Mouse (Mus musculus) liver, adult 2 months (tissue): ENCODE results near the gene Fut8. TPM values are rescaled to one million over a fixed set of nuclear protein-coding genes. Genes with fewer than 3 reads are reported as not detected.
"Not testable (repeated sequence)": the region's sequence is repeated elsewhere in the genome, so short reads cannot be mapped to it uniquely, and the experiment has no call there.

ENCODE experiments used
- DNase-seq: peaks from one replicate; pipeline ENCODE4 v3.0.0-alpha.2; 2011; ENCODE audit warnings: low read depth, low spot score; ENCODE audit errors: extremely low read depth
- H3K27ac ChIP-seq: fragments of 200-500 bp; replicated peaks from 2 replicates; pipeline ENCODE4 v1.5.1; 2012; ENCODE audit warnings: low read depth, mild to moderate bottlenecking, control low read depth, inconsistent platforms, low read length; ENCODE audit not compliant: insufficient read depth
- H3K27me3 ChIP-seq: fragments of 200-500 bp; 2 replicates; pipeline ENCODE4 v1.6.1; 2012; ENCODE audit warnings: mild to moderate bottlenecking, moderate library complexity, low read length, inconsistent platforms; ENCODE audit not compliant: control insufficient read depth, insufficient read depth
- H3K36me3 ChIP-seq: fragments of 200-500 bp; 2 replicates; pipeline ENCODE4 v1.6.1; 2012; ENCODE audit warnings: low read length, inconsistent platforms; ENCODE audit not compliant: control insufficient read depth, insufficient read depth
- H3K4me1 ChIP-seq: fragments of 200-500 bp; 2 replicates; pipeline ENCODE4 v1.6.1; 2011; ENCODE audit warnings: low read length; ENCODE audit not compliant: control insufficient read depth, insufficient read depth
- H3K4me3 ChIP-seq: fragments of 200-500 bp; 2 replicates; pipeline ENCODE4 v1.5.1; 2011; ENCODE audit warnings: low read depth, mild to moderate bottlenecking, control low read depth, low read length, moderate library complexity; ENCODE audit not compliant: insufficient read depth
- H3K79me2 ChIP-seq: fragments of 200-500 bp; 2 replicates; pipeline ENCODE4 v1.6.1; 2012; ENCODE audit warnings: inconsistent platforms, mild to moderate bottlenecking, low read length, moderate library complexity; ENCODE audit not compliant: control insufficient read depth, insufficient read depth
- H3K9ac ChIP-seq: fragments of 200-500 bp; 2 replicates; pipeline ENCODE4 v1.6.1; 2012; ENCODE audit warnings: low read depth, mild to moderate bottlenecking, control low read depth, inconsistent platforms, low read length
- CTCF ChIP-seq: fragments of 200-500 bp; IDR thresholded peaks from 2 replicates; pipeline ENCODE4 v1.5.1; 2011; ENCODE audit warnings: low read depth, low read length, control low read depth
- POLR2A ChIP-seq: fragments of 200-500 bp; IDR thresholded peaks from 2 replicates; pipeline ENCODE4 v1.6.1; 2011; ENCODE audit warnings: low read length, control low read depth; ENCODE audit not compliant: insufficient read depth; ENCODE audit errors: extremely low read depth
- WGBS: fragments of 180-500 bp; shearing (Covaris S2); methylation state at CpG from one replicate; pipeline ENCODE4 v1.1.7; 2018; 5-methylcytosine and 5-hydroxymethylcytosine counted together
- polyA plus RNA-seq: library from polyadenylated mRNA; depleted of rRNA; stranded (reverse); fragments of >200 nt; gene quantifications from 2 replicates; pipeline ENCODE4 v1.2.3, GENCODE M21; 2012
- total RNA-seq: library from RNA; depleted of rRNA; stranded (reverse); fragments of >200 nt; gene quantifications from 2 replicates; pipeline ENCODE4 v1.2.3, GENCODE M21; 2014

Fut8 gene
- total and polyA plus RNA-seq, 2 experiments = 1.2 to 8.0 TPM

DNA sequence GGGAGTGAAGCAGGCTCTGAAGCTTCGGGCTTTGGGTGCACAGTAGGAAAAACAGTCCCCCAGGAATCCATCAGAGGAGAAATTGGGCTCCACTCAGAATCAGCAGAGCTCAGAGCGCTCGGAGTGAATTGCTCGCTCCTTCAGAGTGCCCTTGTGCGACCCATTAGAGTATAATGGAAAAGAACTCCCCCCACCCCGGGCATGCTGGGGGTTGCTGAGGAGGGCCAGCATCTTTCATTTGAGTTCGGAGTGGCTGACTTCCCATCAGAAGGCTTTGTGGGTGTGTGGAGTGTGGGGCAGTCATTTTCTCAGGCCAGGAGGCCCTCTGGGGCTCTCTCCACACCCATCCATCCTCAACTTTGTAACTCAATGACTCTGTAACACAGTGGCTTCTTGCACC is 272.8 kb downstream of the Fut8 start:
- Histone ChIP-seq H3K9ac (no peak overlapping the region), H3K4me3 (no peak overlapping the region), H3K4me1 (no peaks in the 10 kb centered on the region), H3K27me3 (no peaks in the 10 kb centered on the region), H3K27ac (no peak overlapping the region), H3K36me3 (no peaks in the 10 kb centered on the region), H3K79me2 (no peaks in the 10 kb centered on the region)
- no peak for TF ChIP-seq POLR2A
- WGBS = 90% methylated on average over 7 of the region's 7 CpGs
- DNase-seq = no peak

DNA sequence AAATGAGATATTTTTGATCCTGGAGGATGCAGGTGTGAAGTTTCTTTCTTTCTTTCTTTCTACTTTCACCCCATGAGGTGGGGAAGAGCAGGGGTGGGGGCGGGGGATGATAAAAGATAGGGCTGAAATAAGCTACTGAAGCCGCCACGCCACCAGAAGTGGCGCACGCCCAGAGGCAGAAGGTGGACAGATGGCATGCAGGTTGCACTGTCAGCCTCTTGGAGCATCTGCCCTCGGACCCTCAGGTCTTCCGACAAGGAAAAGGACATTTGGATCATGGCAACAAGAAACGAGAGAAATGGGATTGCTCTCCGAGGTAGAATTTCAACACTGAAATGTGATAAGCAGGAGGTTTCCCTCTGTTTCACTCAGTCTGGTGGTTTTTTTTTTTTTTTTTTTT is 273.3 kb downstream of the Fut8 start:
- Histone ChIP-seq H3K36me3 (no peaks in the 10 kb centered on the region), H3K79me2 (no peaks in the 10 kb centered on the region), H3K4me1 (no peaks in the 10 kb centered on the region), H3K4me3 (no peak overlapping the region), H3K27ac (no peak overlapping the region), H3K9ac (no peak overlapping the region), H3K27me3 (no peaks in the 10 kb centered on the region)
- DNase-seq = no peak
- 87% methylated on average over 9 of the region's 9 CpGs for WGBS
- TF ChIP-seq POLR2A (no peak), CTCF (no peak)

- DNase-seq = no peak
- Histone ChIP-seq H3K4me1 (no peaks in the 10 kb centered on the region), H3K4me3 (no peak overlapping the region), H3K27me3 (no peaks in the 10 kb centered on the region), H3K9ac (no peak overlapping the region), H3K36me3 (no peaks in the 10 kb centered on the region), H3K27ac (no peak overlapping the region), H3K79me2 (no peaks in the 10 kb centered on the region)
- TF ChIP-seq CTCF = no peak
- TF ChIP-seq POLR2A = no peak
- WGBS = 92% methylated on average over 3 of the region's 3 CpGs
These were observed 273.7 kb downstream of the Fut8 start for GRCm38 (mm10) chr12:77511631-77512030.

- H3K4me1 ChIP-seq = no peaks in the 10 kb centered on the region
- H3K27me3 ChIP-seq = no peaks in the 10 kb centered on the region
- no peaks in the 10 kb centered on the region for H3K36me3 ChIP-seq
- WGBS = 90% methylated on average over 6 of the region's 6 CpGs
- TF ChIP-seq CTCF (no peak), POLR2A (no peak)
- no peak overlapping the region for H3K4me3 ChIP-seq
- H3K27ac ChIP-seq = no peak overlapping the region
- no peak for DNase-seq
- H3K79me2 ChIP-seq = no peaks in the 10 kb centered on the region
- H3K9ac ChIP-seq = no peak overlapping the region
These were observed 278.9 kb downstream of the Fut8 start for GRCm38 (mm10) chr12:77516805-77517204.

DNA sequence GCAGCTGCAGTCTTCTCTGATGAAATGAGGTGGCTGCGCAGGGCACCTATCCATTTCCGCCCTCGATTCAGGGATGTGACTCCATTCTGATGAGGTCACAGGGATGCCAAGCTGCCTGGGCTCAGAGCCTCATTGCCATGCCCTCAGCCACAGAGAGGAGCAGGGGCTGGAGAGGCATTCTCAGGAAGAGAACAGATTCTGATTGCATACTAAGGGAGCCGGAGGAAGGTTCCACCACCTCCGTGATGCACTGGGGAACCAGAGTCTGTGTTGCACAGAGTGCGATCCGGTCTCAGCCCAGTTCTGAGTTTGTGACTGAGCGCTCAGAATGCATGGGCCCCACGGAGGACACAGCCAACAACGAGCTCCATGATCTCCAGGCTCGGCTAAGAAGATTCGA is 279.8 kb downstream of the Fut8 start:
- no peaks in the 10 kb centered on the region for H3K4me1 ChIP-seq
- no peak for TF ChIP-seq POLR2A
- no peak for TF ChIP-seq CTCF
- no peak overlapping the region for H3K4me3 ChIP-seq
- no peaks in the 10 kb centered on the region for H3K79me2 ChIP-seq
- no peak for DNase-seq
- H3K9ac ChIP-seq = no peak overlapping the region
- no peak overlapping the region for H3K27ac ChIP-seq
- 91% methylated on average over 12 of the region's 12 CpGs for WGBS
- H3K27me3 ChIP-seq = no peaks in the 10 kb centered on the region
- H3K36me3 ChIP-seq = no peaks in the 10 kb centered on the region

DNA sequence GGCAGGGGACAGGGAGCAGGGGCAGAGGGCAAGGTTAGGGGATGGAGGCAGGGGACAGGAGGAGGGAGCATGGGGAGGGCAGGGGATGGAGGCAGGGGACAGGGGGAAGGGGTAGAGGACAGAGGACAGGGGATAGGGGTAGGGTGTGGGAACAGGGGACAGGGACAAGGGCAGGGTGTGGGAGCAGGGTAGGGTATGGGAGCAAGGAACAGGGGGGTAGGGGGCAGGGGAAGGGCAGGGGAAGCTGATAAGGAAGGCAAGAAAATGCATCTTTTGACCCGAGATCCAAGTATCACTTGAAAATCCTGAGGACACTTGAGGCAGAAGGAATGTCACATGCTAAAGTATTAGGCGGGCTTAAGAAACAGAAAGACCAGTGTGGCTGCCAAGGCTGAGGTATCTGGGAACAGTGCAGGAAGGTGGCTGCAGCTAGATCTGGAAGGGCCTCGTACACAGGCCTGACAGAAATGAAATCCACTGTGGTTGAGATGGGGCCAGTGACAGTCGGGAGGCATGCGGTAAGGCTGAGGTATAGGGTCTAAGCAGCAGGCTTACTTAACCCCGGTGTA is 281.7 kb downstream of the Fut8 start:
- Histone ChIP-seq H3K9ac (no peak overlapping the region), H3K4me1 (no peaks in the 10 kb centered on the region), H3K27me3 (no peaks in the 10 kb centered on the region), H3K27ac (no peak overlapping the region), H3K36me3 (no peaks in the 10 kb centered on the region), H3K4me3 (no peak overlapping the region), H3K79me2 (no peaks in the 10 kb centered on the region)
- TF ChIP-seq CTCF = no peak
- no peak for TF ChIP-seq POLR2A
- DNase-seq = no peak
- 94% methylated on average over 6 of the region's 6 CpGs for WGBS

DNA sequence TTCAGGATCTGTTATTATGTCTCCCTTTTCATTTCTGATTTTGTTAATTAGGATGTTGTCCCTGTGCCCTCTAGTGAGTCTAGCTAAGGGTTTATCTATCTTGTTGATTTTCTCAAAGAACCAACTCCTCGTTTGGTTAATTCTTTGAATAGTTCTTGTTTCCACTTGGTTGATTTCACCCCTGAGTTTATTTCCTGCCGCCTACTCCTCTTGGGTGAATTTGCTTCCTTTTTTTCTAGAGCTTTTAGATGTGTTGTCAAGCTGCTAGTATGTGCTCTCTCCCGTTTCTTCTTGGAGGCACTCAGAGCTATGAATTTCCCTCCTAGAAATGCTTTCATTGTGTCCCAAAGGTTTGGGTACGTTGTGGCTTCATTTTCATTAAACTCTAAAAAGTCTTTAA is 286.1 kb downstream of the Fut8 start:
- 88% methylated on average over 4 of the region's 4 CpGs for WGBS
- H3K36me3 ChIP-seq, H3K27ac ChIP-seq, H3K4me3 ChIP-seq, H3K4me1 ChIP-seq, H3K9ac ChIP-seq, H3K27me3 ChIP-seq, DNase-seq, H3K79me2 ChIP-seq: not testable (repeated sequence)
